Mouse (Mus musculus): ENCODE results near the gene Olfr888.

Gene Olfr888

DNA sequence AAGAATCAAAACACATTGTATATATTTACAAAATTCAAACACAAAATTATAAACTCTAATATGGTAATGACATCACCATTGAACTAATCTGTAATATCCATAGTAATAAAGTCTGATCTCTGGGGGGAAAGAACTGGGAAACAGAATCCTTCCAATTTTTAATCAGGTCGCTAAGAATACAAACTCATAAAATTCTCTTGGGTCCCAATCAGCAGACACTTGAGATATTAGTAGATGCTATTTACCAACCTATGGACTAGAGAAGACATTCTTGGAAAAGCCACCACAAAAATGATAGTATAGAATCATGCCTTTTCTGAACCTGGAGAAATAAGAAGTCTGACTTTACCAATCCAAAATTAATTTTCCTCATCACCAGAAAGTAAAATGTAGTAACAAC, at the start of gene Olfr888:
Gene Olfr888, plus strand, starts transcription at position 301 of the 400 bp plus-strand sequence.
- no peak for DNase-seq (ENCODE audit: low read depth)

DNA sequence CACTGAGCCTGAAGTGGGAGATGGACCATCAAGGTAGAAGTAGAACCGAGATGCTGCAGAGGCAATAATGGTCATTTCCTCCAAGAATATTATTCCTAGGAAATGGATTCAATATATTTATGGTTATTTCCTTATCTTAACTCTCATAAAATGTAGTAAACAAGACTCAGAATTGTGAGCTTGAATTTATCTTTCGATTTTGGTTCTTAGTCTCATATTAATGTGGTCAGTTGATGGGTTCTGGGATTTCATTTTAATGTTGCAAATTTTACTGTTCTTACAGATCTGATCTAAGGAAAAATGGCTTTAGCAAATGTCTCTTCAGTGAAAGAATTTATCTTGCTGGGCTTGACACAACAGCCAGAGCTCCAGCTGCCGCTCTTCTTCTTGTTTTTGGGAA, 46.9 kb upstream of the Olfr888 start, which contains the start of gene Olfr885:
Gene Olfr885, plus strand, starts transcription at position 301 of the 400 bp plus-strand sequence.
- no peak for DNase-seq (ENCODE audit: low read depth)

DNA sequence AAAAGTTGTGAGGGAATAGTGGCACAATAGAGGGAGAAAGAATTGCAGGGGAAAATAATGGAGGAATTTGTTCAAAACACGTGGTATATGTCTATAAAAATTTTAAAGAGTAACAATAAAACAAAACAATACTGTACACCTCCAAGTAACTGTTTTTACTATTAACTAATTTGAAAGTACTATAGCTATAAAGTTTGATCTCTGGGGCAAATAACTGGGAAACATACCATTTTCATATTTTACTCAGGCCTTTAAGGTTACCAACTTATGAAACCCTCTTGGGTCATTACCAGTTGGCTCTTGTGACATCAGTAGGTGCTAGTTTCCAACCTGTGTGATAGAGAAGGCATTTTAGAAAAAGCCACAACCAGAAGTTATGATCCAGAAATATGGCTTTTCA, 24.2 kb upstream of the Olfr888 start, which contains the start of gene Olfr887:
Gene Olfr887, plus strand, starts transcription at position 301 of the 400 bp plus-strand sequence.
- DNase-seq (ENCODE audit: low read depth): no peak

- DNase-seq (ENCODE audit: low read depth): no peak
These were observed 7.0 kb downstream of the Olfr888 start, which contains the start of gene Olfr889 for GRCm38 (mm10) chr9:38114898-38115297. Olfr889 (plus strand) TSS chr9:38115198.

GRCm38 (mm10) chr9:38142217-38142616, 34.3 kb downstream of the Olfr888 start, which contains the start of gene Olfr890:
Olfr890 (plus strand) TSS chr9:38142517.
- no peak for DNase-seq (ENCODE audit: low read depth)

All from c-Kit-positive CD71-positive TER-119-negative erythroid progenitor cells, embryonic 14.5 days (primary cell).